ENCODE assay signal across 15 mouse cellular contexts in genomic region chr10:62948551-62948950, GRCm38 (mm10). TPM values are rescaled to one million over a fixed set of nuclear protein-coding genes. Genes with fewer than 3 reads are reported as not detected.
DNase-seq lines count a peak whose midpoint lies in the region; ATAC-seq lines count a peak whose summit lies in the region.
"Had no signal": no experiment of that assay in that cellular context is flagged by ENCODE, and none has a peak within 500 bp of the region (broad histone marks: within the 10 kb centered on the region; RNA-seq: fewer than 3 reads in every experiment).

No protein-coding gene starts in this region.

- H3K27ac ChIP-seq in lung, embryonic 15.5 days = no peak overlapping the region
- no peak overlapping the region for H3K27ac ChIP-seq in midbrain, embryonic 10.5 days (replicated peaks)
- H3K27ac ChIP-seq: left cerebral cortex, adult 2 months; limb, embryonic 15.5 days had no signal

- no peaks in the 10 kb centered on the region for H3K9me3 ChIP-seq in lung, embryonic 15.5 days
- no peaks in the 10 kb centered on the region for H3K9me3 ChIP-seq in midbrain, embryonic 10.5 days (replicated peaks)
- H3K9me3 ChIP-seq: limb, embryonic 15.5 days had no signal

- WGBS in lung, embryonic 15.5 days = 93% methylated on average over 7 of the region's 7 CpGs
- WGBS in midbrain, embryonic 10.5 days = 97% methylated on average over 7 of the region's 7 CpGs

- H3K36me3 ChIP-seq in lung, embryonic 15.5 days = peaks cover 21% of the 10 kb centered on the region
- no peaks in the 10 kb centered on the region for H3K36me3 ChIP-seq in splenic B cell, adult 2 months (ENCODE audit: control insufficient read depth, insufficient read depth, low read length, poor library complexity, severe bottlenecking)
- H3K36me3 ChIP-seq in midbrain, embryonic 10.5 days = peaks cover 62% of the 10 kb centered on the region

- peaks cover 5% of the 10 kb centered on the region for H3K4me1 ChIP-seq in lung, embryonic 15.5 days
- peaks cover 9% of the 10 kb centered on the region for H3K4me1 ChIP-seq in midbrain, embryonic 10.5 days

- no peak for ATAC-seq in lung, embryonic 15.5 days (ENCODE audit: borderline replicate concordance, extremely low read depth, low FRiP score, low TSS enrichment)
- ATAC-seq in hematopoietic stem cell, adult 5-6 weeks (replicated peaks in 1 of 2; ENCODE audit: insufficient read depth in 1 of 2, low FRiP score in 2 of 2, low TSS enrichment in 1 of 2, low read depth in 1 of 2, poor library complexity in 2 of 2, severe bottlenecking in 2 of 2) = peak; percentile 49 to 68; a peak in 3 of 4 replicates
- ATAC-seq: intestine, postnatal 0 days; Patski had no signal

- H3K9ac ChIP-seq in lung, embryonic 15.5 days = no peak overlapping the region
- H3K9ac ChIP-seq: limb, embryonic 15.5 days had no signal

- 0 out of 2 replicates have a peak overlapping the region, but pooled peaks have one; percentile 80 for H3K4me2 ChIP-seq in lung, embryonic 15.5 days

- DNase-seq in lung, postnatal 10 days = no peak
- peak; percentile 35 for DNase-seq in lung, postnatal 25 days (ENCODE audit: low spot score)
- peak; percentile 13 for DNase-seq in splenic B cell, adult 2 months (ENCODE audit: low read depth, low spot score)
- no peak for DNase-seq in spleen, adult 18-20 months
- no peak for DNase-seq in midbrain, embryonic 10.5 days (ENCODE audit: low spot score)
- DNase-seq: adrenal gland, postnatal 25 days; cerebellum, adult 18-20 months; heart, postnatal 4 days; thymus, postnatal 14 days had no signal

- H3K4me3 ChIP-seq in lung, embryonic 15.5 days = no peak overlapping the region
- H3K4me3 ChIP-seq in midbrain, embryonic 10.5 days = no peak overlapping the region
- H3K4me3 ChIP-seq: left cerebral cortex, adult 2 months had no signal

- no peaks in the 10 kb centered on the region for H3K27me3 ChIP-seq in lung, embryonic 15.5 days
- no peaks in the 10 kb centered on the region for H3K27me3 ChIP-seq in splenic B cell, adult 2 months (ENCODE audit: control insufficient read depth, insufficient read depth, low read length, poor library complexity, severe bottlenecking)
- no peaks in the 10 kb centered on the region for H3K27me3 ChIP-seq in midbrain, embryonic 10.5 days (ENCODE audit: low read depth, poor library complexity, severe bottlenecking)
- H3K27me3 ChIP-seq: limb, embryonic 15.5 days; Patski had no signal

RNA-seq across cellular contexts. Expression of gene Dna2, which starts 1.7 kb away (rescaled TPM):
- polyA plus RNA-seq in lung, embryonic 15.5 days (2015; fragmentation: Nextera tagmentation; extraction: Ambion mirVana) = 17.4 and 17.9 TPM in 2 replicates
- total RNA-seq in hematopoietic stem cell, adult 5-6 weeks (2017) = 31.8 and 32.4 TPM in 2 replicates
- polyA plus RNA-seq in midbrain, embryonic 10.5 days (2016; fragmentation: Nextera tagmentation; extraction: Ambion mirVana) = 28.7 and 31.9 TPM in 2 replicates

RNA-seq across cellular contexts. Expression of gene Slc25a16, which starts 28.1 kb away (rescaled TPM):
- polyA plus RNA-seq in lung, embryonic 15.5 days (2015; fragmentation: Nextera tagmentation; extraction: Ambion mirVana) = 14.8 and 15.7 TPM in 2 replicates
- 12.9 and 15.4 TPM in 2 replicates for total RNA-seq in hematopoietic stem cell, adult 5-6 weeks (2017)
- polyA plus RNA-seq in midbrain, embryonic 10.5 days (2016; fragmentation: Nextera tagmentation; extraction: Ambion mirVana) = 8.5 and 9.4 TPM in 2 replicates

RNA-seq across cellular contexts. Expression of gene Rufy2, which starts 31.5 kb away (rescaled TPM):
- polyA plus RNA-seq in lung, embryonic 15.5 days (2015; fragmentation: Nextera tagmentation; extraction: Ambion mirVana) = 19.1 and 21.9 TPM in 2 replicates
- total RNA-seq in hematopoietic stem cell, adult 5-6 weeks (2017) = 11.3 and 22.8 TPM in 2 replicates
- polyA plus RNA-seq in midbrain, embryonic 10.5 days (2016; fragmentation: Nextera tagmentation; extraction: Ambion mirVana) = 24.9 and 25.3 TPM in 2 replicates

RNA-seq across cellular contexts. Expression of gene Tet1, which starts 39.8 kb away (rescaled TPM):
- 27.7 and 28.5 TPM in 2 replicates for polyA plus RNA-seq in lung, embryonic 15.5 days (2015; fragmentation: Nextera tagmentation; extraction: Ambion mirVana)
- 33.0 and 35.6 TPM in 2 replicates for total RNA-seq in hematopoietic stem cell, adult 5-6 weeks (2017)
- polyA plus RNA-seq in midbrain, embryonic 10.5 days (2016; fragmentation: Nextera tagmentation; extraction: Ambion mirVana) = 24.8 and 31.3 TPM in 2 replicates

Comparison
In these comparisons a context has a peak if more than half of its experiments do, and no peak if none do; other contexts are left out.
1. DNase-seq: peak in lung, postnatal 25 days (single experiment) and splenic B cell, adult 2 months (single experiment); none in lung, postnatal 10 days (single experiment), spleen, adult 18-20 months (0 of 2) and midbrain, embryonic 10.5 days (single experiment).